Mouse (Mus musculus): ENCODE measurements around the gene Rhox9.
"Not testable (repeated sequence)": the region's sequence is repeated elsewhere in the genome, so short reads cannot be mapped to it uniquely, and the experiment has no call there.

The Rhox9 gene

DNA sequence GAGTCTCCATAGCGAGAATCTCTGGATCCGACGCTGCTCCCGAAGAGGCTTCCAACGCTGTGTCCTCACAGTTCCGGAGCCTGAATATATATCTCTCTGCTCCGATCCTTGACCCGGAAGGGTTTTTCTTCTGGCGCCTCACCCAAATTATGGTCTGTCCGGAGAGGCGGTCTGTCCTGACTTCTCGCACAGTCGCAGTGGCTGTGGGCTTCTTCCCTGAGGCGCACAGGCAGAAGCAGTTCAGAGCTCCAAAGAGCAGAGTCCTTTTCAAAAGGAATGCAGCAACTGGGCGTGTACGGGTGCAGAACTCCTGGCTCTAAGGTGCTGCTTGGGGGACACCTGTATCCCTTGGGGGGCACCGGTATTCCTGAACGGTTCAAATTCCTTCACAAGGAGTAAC lies at the start of gene Rhox9:
TSS of gene Rhox9 (minus strand) at position 101 of the 400 bp plus-strand sequence.
- not testable (repeated sequence) for DNase-seq (ENCODE audit: low spot score in 2 of 2)

DNA sequence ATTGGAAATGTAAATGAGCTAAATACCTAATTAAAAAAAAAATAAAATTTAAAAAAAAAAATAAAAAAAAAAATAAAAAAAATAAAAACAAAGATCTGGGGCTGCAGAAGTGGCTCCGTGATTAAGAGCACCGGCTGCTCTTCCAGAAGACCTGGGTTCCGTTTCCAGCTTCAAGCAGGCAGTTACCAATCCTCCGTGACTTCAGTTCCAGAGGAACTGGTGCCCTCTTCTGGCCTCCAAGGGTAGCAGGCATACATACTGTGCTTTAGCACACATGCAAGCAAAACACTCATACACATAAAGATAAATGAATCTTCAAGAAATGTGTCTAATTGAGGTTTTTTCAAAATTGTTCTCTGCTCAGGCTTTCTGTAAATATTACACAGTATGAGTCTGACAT lies 14.7 kb upstream of the Rhox9 start:
- DNase-seq (ENCODE audit: low spot score in 2 of 2) = no peak

DNA sequence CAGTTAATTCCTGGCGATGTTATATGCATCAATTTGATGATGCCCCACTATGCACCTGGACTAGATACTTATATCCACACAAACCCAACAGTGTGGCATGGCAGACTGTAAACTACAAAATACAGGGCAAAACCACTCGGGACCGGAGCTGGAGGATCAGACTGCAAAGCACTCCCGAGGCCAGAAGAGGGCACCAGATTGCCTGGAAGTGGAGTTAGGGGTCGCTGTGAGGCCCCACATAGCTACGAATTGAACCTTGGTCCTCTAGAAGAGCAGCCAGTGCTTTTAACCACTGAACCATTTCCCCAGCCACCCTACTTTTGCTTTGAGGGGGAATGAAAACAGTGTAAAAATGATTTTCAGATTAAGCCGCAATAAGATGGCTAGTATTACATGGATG lies 7.0 kb upstream of the Rhox9 start:
- DNase-seq (ENCODE audit: low spot score in 2 of 2) = peak in 1 of 2 experiments; percentile 3

DNA sequence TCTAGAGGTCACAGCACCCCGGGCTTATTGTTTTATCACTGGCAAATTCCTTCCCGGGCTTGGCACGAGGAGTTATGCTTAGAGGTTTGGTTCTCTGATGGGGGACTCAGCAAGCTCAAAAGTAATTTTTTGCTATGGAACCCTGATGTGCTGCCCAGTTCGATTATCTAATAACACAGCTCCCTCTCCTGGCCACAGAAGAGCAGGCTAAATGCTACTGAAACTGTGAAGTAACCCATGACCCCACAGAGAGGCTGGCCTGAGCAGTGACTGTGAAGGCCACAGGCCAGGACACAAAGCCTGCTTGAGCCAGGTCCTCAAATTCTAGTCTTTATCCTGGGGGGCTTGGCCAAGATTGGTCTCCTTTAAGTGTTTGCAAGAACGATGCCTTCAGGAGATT lies 2.2 kb upstream of the Rhox9 start:
- no peak for DNase-seq (ENCODE audit: low spot score in 2 of 2)

DNA sequence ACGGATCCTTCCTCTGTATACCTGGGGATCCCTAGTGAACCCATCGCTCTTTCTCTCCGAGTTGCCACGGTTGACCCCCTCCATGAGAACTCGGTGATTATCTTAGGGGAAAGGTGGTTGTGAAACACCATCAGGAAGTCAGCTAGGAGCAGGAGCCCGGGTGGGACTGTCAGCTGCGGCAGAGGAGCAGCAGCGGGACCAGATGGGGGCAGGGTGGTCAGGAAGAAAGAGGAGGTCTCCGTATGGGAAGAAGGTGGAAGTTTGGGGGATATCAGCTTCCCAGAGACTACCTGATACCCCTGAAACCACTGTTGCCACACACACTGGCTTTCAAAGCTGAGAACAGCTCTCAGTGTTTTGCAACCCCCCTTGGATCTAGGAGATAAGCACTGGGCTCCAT lies 4.4 kb downstream of the Rhox9 start, which contains the start of gene Rhox7b:
TSS of gene Rhox7b (minus strand) at position 101 of the 400 bp plus-strand sequence.
- not testable (repeated sequence) for DNase-seq (ENCODE audit: low spot score in 2 of 2)

DNA sequence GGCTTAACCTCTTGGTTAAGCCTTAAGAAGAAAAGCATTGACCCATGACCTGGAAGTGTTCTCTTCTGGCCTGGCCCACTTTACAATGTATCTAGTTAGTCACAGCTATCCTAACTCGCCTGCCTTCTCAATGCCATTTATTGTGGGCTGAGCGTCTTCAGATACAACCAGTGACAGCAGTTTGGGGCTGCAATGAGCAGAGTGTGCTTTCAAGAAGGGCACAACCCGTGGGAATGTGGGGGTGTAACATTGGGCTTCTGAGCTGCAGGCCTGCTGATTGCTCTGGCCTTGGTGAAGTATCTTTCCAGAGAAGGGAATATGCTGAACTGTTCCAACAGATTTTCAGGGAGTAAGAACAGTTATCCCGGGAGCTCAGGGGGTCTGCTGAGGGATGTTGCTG lies 22.7 kb downstream of the Rhox9 start, which contains the start of gene Rhox8:
TSS of gene Rhox8 (minus strand) at position 101 of the 400 bp plus-strand sequence.
- DNase-seq (ENCODE audit: low spot score in 2 of 2) = no peak

DNA sequence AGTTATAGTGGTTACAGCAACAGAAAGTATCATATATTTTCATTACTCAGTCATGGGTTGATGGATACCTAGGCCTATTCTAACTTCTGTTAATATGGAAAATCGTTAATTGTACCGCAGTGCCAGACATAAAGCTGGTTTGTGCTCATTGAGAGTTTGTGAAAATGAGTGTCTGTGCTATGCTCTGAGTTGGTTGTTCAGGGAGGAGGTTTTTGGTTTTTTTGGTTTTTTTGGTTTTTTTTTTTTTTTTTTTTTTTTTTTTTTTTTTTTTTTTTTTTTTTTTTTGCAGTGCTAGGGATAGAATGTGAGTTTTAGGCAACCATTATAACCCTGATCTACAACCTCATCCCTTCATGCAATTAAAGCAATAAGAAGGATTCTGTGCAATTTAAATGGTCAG lies 29.9 kb downstream of the Rhox9 start:
- no peak for DNase-seq (ENCODE audit: low spot score in 2 of 2)
